Mouse (Mus musculus) neural tube, embryonic 10.5 days (tissue): ENCODE data around the gene Olfr239.
"Not testable (repeated sequence)": the region's sequence is repeated elsewhere in the genome, so short reads cannot be mapped to it uniquely, and the experiment has no call there.

ENCODE experiments used
- DNase-seq: peaks from one replicate; pipeline ENCODE4 v3.0.0-alpha.2; 2017; ENCODE audit warnings: low spot score; ENCODE audit errors: extremely low spot score

Olfr239 gene

DNA sequence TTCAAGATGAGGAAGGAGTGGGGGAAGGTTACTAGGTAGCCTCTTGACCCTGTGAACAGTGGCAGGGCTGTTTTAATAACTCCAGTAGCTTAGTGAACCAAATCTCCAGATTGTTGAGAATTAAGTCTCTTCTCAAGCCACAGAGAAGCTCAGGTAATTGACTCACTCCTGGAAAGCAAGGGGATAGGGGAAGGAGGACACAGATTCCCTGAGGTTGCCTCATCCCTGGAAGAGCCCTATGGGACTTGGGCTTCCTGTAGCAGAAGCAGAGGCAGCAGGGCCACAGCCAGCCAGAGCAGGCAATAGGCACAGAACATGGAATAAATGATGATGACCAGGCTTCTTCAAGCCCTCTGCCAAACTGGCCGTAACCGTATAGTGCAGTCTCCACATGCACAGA lies at the start of gene Olfr239:
Gene Olfr239 (plus strand): TSS at position 301 of the 400 bp plus-strand sequence.
- DNase-seq = not testable (repeated sequence)

DNA sequence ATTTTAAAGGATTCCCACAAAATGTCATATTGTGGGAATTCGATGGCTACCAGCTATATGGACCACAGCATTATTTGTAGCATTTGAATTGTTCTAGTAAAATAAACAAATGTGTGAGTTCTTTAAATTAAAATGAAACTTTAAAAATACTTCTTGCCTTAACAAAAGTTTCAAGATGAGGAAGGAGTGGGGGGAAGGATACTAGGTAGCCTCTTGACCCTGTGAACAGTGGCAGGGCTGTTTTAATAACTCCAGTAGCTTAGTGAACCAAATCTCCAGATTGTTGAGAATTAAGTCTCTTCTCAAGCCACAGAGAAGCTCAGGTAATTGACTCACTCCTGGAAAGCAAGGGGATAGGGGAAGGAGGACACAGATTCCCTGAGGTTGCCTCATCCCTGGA lies 23.0 kb upstream of the Olfr239 start, which contains the start of gene Olfr55:
Gene Olfr55 (plus strand): TSS at position 301 of the 400 bp plus-strand sequence.
- not testable (repeated sequence) for DNase-seq

DNA sequence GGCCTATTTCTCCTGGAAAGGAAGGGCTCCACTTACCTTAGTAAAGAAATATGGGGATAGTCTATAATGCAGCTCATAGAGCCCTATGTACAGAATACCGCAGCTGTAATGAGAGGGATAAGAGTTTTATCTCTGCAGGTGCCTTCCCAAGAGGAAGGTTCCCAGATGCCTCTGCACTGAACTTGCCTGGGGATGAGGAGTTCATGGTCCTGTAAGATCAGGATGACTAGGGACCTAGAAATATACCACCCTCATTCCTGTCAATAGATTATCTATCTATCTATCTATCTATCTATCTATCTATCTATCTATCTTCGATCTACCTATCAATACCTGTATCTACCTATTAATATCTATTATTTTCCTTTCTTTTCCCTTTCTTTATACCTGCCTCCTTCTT lies 30.5 kb downstream of the Olfr239 start, which contains the start of gene Olfr1564:
Gene Olfr1564 (minus strand): TSS at position 101 of the 400 bp plus-strand sequence.
- no peak for DNase-seq

DNA sequence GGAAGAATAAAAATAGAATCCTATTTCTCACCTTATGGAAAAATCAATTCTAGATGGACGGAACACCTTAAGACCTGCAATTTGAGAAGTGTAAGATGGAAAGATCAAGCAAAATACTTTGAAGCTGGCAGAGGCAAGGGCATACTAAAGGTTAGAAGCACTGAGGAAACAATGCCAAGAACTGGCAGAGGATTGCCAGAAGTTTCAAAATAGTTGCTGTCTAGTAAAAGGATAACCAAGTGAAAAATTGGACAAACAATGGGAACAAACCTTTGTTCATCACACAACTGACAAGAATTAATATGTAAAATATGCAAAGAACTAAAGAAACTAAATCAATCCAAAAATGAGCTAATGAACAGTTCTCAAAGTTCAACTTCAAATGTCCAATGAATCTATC lies 45.5 kb downstream of the Olfr239 start:
- DNase-seq = not testable (repeated sequence)
